Mouse (Mus musculus) bone marrow macrophage, adult 2 months (primary cell): ENCODE data around the gene Grap2.

Experiments used
- CTCF ChIP-seq: IDR thresholded peaks from 2 replicates; pipeline ENCODE4 v1.5.1; 2012; ENCODE audit warnings: low read depth, mild to moderate bottlenecking, low read length, moderate library complexity
- POLR2A ChIP-seq: IDR thresholded peaks from 2 replicates; pipeline ENCODE4 v1.6.1; 2012; ENCODE audit warnings: mild to moderate bottlenecking, low read depth, low read length, borderline replicate concordance

- TF ChIP-seq CTCF = no peak
- TF ChIP-seq POLR2A = no peak
Observed at GRCm38 (mm10) chr15:80572811-80573520, 572 bp downstream of the Grap2 start.
